Mouse (Mus musculus): Measurements from ENCODE around the gene Fcgr3.

Fcgr3 gene

GRCm38 (mm10) chr1:171011733-171012132, 53.0 kb downstream of the Fcgr3 start:
- DNase-seq (ENCODE audit: low spot score): no peak

GRCm38 (mm10) chr1:171006905-171007304, 57.8 kb downstream of the Fcgr3 start:
- DNase-seq (ENCODE audit: low spot score): no peak

- no peak for DNase-seq (ENCODE audit: low spot score)
Measured at GRCm38 (mm10) chr1:171006335-171006734, 58.4 kb downstream of the Fcgr3 start.

GRCm38 (mm10) chr1:171005586-171005985, 59.1 kb downstream of the Fcgr3 start:
- DNase-seq (ENCODE audit: low spot score): no peak

GRCm38 (mm10) chr1:171005081-171005480, 59.7 kb downstream of the Fcgr3 start:
- DNase-seq (ENCODE audit: low spot score): no peak

Data from layer of hippocampus, adult 9-10 months (tissue).